ENCODE assay signal across 11 mouse cellular contexts in genomic region chr4:52864156-52864555, GRCm38 (mm10). TPM values are rescaled to one million over a fixed set of nuclear protein-coding genes. Genes with fewer than 3 reads are reported as not detected.
"Had no signal": no experiment of that assay in that cellular context is flagged by ENCODE, and none has a peak within 500 bp of the region (broad histone marks: within the 10 kb centered on the region; RNA-seq: fewer than 3 reads in every experiment).

No protein-coding gene starts in this region.

- DNase-seq: kidney, adult 11 months; kidney, postnatal 10 days; kidney, postnatal 4 days; lung, adult 2 months; lung, postnatal 36 days; thymus, adult 2 months; thymus, postnatal 25 days had no signal

RNA-seq across cellular contexts. Expression of gene Olfr273, which starts 5.1 kb away (rescaled TPM):
- total RNA-seq: hindbrain, postnatal 0 days; left cerebral cortex, adult 8-10 months; megakaryocyte progenitor cell, adult 5-6 weeks; midbrain, postnatal 0 days had no signal

RNA-seq across cellular contexts. Expression of gene Olfr275, which starts 49.8 kb away (rescaled TPM):
- total RNA-seq: hindbrain, postnatal 0 days; left cerebral cortex, adult 8-10 months; megakaryocyte progenitor cell, adult 5-6 weeks; midbrain, postnatal 0 days had no signal

RNA-seq across cellular contexts. Expression of gene Olfr272, which starts 54.8 kb away (rescaled TPM):
- total RNA-seq: hindbrain, postnatal 0 days; left cerebral cortex, adult 8-10 months; midbrain, postnatal 0 days had no signal
